Mouse (Mus musculus): ENCODE measurements around the gene Chst12. TPM values are rescaled to one million over a fixed set of nuclear protein-coding genes. Genes with fewer than 3 reads are reported as not detected.

Chst12 gene
- 88.0 and 102 TPM in 2 replicates for polyA plus RNA-seq (2015; fragmentation: Nextera tagmentation; extraction: Ambion mirVana)

DNA sequence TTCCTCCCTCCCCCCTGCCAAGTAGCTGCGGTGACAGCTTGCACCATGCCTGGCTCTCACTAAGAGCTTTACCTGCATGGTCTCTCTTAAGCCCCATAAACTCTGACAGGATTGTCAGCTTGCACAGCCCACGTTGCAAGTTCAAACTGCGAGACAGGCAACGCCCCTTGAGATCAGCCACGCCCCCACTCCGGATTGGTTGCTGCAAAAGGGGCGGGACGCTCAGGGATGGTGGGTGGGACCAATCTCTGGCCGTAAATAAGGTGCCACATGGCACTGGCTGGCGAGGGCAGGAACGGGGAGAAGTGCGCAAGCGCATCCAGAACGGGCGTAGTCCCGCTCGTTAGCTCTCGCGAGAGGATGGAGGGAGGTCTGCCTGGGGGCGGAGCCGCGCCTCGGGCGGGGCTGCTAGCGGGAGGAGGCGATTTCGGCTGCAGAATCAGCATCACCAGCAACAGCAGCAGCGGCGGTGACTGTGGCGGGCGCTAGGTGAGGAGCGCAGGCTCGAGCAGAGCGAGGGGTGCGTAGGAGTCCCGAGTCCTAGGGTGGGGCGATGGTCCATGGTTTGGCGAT is at the start of gene Chst12:
Gene Chst12 (plus strand): TSS at position 343 of the 573 bp plus-strand sequence.

GRCm38 (mm10) chr5:140564896-140565295 is 59.5 kb downstream of the Chst12 start, which contains the start of gene Grifin:
Gene Grifin (minus strand): TSS chr5:140565071.

Other genes starting within 250 kb of the Chst12 start
- 18.2 and 19.7 TPM in 2 replicates for gene Mad1l1, start 184.0 kb upstream of the Chst12 start, polyA plus RNA-seq (2015; fragmentation: Nextera tagmentation; extraction: Ambion mirVana)
- 21.4 and 23.1 TPM in 2 replicates for gene Nudt1, start 183.9 kb upstream of the Chst12 start, polyA plus RNA-seq (2015; fragmentation: Nextera tagmentation; extraction: Ambion mirVana)
- gene Mrm2, start 173.7 kb upstream of the Chst12 start, polyA plus RNA-seq (2015; fragmentation: Nextera tagmentation; extraction: Ambion mirVana), result 7.9 and 9.5 TPM in 2 replicates
- gene Snx8, start 116.3 kb upstream of the Chst12 start, polyA plus RNA-seq (2015; fragmentation: Nextera tagmentation; extraction: Ambion mirVana), result 17.4 and 19.2 TPM in 2 replicates
- gene Eif3b, start 86.2 kb upstream of the Chst12 start, polyA plus RNA-seq (2015; fragmentation: Nextera tagmentation; extraction: Ambion mirVana), result 59.5 and 66.4 TPM in 2 replicates
- 0.18 and 0.21 TPM in 2 replicates for gene Gm4869, start 59.9 kb upstream of the Chst12 start, polyA plus RNA-seq (2015; fragmentation: Nextera tagmentation; extraction: Ambion mirVana)
- not detected in 2 replicates for gene Grifin, start 59.5 kb downstream of the Chst12 start, polyA plus RNA-seq (2015; fragmentation: Nextera tagmentation; extraction: Ambion mirVana)
- gene Lfng, start 101.8 kb downstream of the Chst12 start, polyA plus RNA-seq (2015; fragmentation: Nextera tagmentation; extraction: Ambion mirVana), result 12.0 and 13.2 TPM in 2 replicates
- 9.3 and 10.2 TPM in 2 replicates for gene Ttyh3, start 143.5 kb downstream of the Chst12 start, polyA plus RNA-seq (2015; fragmentation: Nextera tagmentation; extraction: Ambion mirVana)
- 8.2 and 8.8 TPM in 2 replicates for gene Iqce, start 196.8 kb downstream of the Chst12 start, polyA plus RNA-seq (2015; fragmentation: Nextera tagmentation; extraction: Ambion mirVana)
- 10.0 and 12.9 TPM in 2 replicates for gene Brat1, start 199.5 kb downstream of the Chst12 start, polyA plus RNA-seq (2015; fragmentation: Nextera tagmentation; extraction: Ambion mirVana)
- gene Amz1, start 218.6 kb downstream of the Chst12 start, polyA plus RNA-seq (2015; fragmentation: Nextera tagmentation; extraction: Ambion mirVana), result 0.56 and 0.61 TPM in 2 replicates

Measured in urinary bladder, postnatal 0 days (tissue).